Mouse (Mus musculus): ENCODE measurements around the gene Rbm38.

Rbm38 gene

GRCm38 (mm10) chr2:173037827-173038607 is 17.7 kb downstream of the Rbm38 start:
- peak; percentile 95 for DNase-seq

- DNase-seq: no peak
These were observed 18.7 kb downstream of the Rbm38 start for GRCm38 (mm10) chr2:173039041-173039440.

DNA sequence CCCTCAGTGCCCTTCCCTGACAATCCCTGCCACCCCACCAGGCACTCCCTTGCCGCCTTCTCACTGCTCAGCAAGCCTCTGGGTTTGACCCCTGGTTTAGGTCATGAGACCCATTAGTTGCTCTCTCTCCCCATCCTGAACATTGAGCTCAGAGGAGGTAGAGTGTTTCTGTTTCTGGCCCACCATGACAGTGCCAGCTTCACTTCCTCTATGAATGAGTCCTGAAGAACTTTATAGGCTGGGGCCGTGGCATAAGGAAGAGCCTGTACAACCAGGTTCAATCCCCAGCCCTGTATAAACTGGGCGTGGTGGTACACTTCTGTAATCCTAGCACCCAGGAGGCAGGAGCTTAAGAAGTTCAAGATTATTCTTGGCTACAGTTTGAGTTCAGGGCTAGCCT is 20.5 kb downstream of the Rbm38 start:
- no peak for DNase-seq

DNA sequence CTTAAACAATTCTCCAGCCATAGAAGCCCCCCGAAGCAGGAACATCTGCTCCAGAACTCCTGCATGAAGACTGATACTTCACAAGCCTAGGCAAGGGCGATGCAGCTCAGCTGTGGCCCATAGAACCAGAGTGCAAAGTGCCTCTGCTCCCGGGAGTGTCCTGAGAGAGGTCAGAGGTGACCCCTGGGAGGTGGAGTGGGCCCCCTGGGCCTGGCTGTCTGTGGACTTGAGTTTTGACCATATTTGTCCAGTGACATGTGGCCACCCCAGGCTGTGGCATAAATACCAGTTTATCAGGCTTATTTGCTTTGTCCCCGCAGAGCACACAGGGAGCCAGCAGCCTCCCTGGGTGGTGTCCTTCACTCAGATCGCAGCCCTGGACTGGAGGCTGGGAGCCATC is 20.9 kb downstream of the Rbm38 start:
- peak; percentile 52 for DNase-seq

DNA sequence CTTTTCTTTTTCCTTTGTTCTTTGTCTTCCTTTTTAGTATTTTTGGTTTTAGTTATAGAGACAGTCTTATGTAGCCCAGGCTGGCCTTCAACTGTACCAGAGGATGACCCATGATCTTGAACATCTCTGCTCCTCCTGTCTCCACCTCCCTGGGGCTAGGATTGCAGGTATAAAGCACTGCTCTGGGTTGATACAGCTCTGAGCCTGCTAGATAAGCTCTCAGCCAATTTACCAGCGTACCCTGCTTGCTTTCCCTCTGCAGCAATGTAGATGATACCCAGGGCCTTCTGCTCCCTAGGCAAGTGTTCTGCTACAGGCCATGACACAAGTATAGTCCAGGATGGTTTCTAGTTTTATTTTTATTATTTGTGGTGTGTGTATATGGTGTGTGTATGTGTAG is 21.6 kb downstream of the Rbm38 start:
- DNase-seq: peak; percentile 61

GRCm38 (mm10) chr2:173042504-173043162 is 22.3 kb downstream of the Rbm38 start:
- DNase-seq: no peak

DNA sequence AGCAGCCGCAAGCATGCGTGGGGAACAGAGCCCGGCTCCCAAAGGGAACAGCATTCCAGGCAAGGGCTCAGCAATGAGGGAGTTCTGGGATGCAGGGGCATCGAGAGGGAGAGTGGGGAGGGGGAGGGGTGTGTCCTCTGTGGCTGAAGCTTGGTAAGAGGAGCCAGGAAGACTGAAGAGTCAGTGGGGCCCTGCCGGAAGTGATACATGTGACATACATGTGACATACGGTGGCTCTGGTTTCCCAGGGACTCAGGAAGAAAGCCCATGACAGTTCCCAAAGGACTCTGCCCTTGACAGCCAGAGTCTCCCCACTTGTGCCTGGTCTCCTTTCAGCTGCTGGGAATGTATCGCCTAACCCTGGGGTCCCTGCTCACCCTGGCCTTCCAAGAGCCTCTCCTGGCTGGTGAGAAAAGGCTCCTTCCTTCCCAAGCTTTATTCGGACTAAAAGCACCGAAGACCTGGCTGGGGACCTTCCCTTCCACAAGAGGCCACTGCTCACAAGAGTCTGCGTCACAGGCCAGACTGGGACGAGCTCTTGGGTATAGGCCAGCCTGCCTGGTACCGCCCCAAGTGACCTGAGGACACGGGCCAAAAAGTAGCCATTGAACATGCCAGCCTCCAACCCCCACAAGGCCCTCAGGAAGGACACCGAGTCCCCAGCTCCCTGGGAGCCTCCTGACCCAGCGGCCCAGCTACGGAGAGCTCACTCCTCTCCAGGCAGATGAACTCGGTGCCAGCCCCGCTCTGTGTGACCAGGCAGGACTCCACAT is 24.1 kb downstream of the Rbm38 start:
- DNase-seq: peak; percentile 14

DNA sequence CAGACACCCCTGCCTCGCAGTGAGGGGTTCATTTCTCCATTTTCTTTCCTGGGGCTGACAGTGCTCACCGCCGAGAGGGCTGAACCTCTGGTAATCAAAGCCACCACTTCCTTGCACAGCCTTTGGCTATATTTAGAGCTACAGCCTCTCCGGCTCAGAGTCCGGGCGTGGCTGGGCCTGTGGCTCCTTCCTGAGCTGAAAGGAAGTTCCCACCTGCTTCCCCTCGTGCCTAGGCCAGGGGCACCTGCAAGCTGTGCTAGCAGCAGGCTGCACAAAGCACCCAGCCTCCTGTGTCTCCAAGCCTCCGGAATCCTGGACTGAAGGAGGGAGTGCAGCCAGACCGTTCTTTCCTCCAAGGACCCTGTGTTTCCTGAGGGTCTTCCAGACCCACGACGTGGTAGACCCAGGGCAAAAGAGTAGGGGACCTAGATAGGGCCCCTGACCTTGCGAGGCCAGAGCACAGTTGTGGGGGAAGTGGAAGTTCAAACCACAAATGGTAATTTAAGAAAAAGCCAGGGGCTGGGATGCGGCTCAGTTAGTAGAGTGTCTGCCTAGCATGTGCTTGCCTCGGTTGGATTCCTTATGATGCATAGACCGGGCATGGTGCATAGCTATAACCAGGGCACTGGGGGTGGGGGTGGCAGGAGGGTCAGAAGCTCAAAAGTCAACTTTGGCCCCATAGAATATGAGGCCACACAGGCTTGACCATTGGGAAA is 26.4 kb downstream of the Rbm38 start:
- DNase-seq: peak; percentile 70

DNA sequence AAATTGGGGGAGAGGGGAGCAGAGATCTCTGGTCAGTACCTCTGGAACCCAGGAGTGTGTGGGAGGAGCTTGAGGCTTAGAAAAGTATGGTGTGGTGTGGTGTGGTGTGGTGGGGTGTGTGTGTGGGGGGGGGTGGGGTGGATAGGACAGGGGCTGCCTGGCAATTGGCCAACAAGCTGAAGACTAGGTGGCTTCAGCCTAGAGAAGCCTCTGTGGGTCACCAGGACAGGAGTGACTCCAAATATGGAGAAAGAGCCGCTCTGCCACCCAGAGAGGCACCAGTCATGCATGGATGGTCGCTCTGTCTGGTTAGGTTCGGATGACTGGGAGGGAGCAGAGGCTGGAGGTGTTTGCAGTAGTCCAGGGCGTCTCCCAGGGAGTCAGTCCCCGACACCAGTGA is 27.2 kb downstream of the Rbm38 start:
- DNase-seq: peak; percentile 9

DNA sequence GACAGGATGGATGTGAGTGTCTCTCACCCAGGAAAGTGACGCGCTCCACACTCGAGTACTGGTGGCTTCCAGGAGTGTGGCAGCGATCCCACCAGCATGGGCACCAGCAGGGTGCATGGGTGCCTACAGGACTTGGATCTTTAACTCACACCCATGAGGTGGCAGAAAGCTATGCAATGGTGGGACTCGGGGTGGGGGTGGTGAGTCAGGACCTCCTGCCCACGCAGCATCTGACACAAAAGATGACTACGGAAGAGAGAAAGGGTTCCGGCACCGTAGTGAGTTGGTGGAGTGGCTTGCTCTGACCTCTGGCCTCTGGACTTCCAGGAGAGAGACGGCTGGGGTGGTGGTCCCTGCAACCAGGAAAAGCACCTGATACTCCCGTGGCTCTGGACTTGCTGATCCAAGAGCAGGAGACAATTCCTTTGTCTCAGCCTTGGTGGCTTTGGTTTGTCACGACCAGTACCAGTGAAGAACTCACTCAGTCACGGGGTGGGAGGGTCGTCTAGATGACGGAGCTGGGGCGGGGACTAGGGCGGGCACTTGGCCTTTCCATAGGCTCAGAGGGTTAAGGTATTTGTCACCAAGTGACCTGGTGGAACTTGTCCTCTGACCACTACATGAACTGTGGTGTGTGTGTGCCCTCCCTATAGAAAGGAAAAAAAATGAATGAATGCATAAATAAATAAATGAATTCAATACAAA is 27.9 kb downstream of the Rbm38 start:
- DNase-seq: peak; percentile 63

DNA sequence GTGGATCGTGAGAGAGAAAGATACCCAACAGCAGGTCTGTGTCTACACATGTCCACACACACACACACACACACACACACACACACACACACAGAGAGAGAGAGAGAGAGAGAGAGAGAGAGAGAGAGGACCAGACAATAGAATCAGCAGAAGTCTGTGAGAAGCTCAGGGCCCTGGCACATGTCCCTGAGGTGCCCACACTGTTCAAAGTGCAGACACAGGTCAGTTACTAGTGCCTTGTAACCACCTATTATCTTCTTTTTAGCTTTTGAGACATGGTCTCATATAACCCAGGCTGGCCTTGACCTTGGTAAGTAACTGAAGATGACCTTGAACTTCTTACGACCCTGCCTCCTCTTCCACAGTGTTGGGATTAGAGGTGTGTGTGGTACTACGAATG is 28.9 kb downstream of the Rbm38 start:
- DNase-seq: no peak

DNA sequence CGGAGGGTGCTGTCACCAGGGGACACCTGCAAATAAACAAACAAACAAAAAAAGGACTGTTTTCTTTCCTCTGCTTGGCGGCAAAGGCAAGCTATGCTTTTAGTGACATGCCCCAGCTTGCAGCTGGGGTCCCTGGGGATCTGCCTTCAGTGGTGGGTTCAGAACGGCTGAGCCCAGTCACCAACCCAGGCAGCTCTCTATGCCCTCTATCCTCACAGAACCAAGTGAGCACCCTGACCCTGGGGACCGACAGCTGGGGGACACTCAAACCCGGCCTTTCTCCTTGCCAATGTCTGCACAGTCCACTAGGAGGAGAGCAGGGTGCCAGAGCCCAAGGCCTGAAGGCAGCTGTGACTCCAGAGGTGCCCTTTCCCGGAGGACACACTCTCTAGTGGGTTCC is 29.5 kb downstream of the Rbm38 start:
- peak; percentile 6 for DNase-seq

GRCm38 (mm10) chr2:173050604-173051382 is 30.5 kb downstream of the Rbm38 start:
- peak; percentile 47 for DNase-seq

DNA sequence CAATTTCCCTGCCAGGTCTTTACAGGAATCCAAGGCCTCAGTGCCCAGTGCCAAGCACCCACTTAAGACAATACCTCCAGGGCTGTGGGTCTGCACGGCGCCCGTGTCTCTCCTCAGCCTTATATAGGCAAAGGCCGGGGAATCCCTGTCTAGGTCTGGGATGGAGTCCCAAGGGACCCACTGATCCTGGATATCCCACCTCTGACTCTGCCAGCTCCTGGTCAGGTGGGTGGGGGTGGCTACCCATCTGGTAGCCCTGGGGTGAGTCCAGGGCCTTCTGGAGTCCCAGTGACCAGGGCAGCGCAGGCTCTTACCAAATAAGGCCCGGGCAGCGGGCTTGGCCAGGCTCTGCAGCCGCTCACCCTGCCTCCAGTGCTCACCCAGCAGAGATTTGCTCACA is 32.6 kb downstream of the Rbm38 start:
- peak; percentile 4 for DNase-seq

DNA sequence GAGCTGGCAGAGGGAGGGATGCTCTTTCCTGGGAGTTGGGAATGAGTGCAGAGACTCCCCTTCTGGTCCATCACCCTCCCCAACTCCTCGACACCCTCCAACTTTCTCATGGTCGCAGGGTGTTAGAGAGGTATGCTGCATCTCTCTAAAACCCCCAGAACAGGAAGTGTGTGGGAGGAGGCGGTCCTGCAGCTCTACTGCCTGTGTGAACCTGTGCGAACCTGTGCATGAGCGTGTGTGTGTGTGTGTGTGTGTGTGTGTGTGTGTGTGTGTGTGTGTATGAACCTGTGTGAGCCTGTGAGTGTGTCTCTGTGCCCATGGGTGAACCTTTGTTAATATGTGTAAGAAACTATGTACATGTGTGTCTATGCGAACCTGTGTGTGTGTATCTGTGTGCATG is 33.5 kb downstream of the Rbm38 start:
- DNase-seq: no peak

- no peak for DNase-seq
These were observed 36.1 kb downstream of the Rbm38 start for GRCm38 (mm10) chr2:173056303-173056881.

GRCm38 (mm10) chr2:173056882-173057315 is 36.6 kb downstream of the Rbm38 start:
- DNase-seq: peak; percentile 92

DNA sequence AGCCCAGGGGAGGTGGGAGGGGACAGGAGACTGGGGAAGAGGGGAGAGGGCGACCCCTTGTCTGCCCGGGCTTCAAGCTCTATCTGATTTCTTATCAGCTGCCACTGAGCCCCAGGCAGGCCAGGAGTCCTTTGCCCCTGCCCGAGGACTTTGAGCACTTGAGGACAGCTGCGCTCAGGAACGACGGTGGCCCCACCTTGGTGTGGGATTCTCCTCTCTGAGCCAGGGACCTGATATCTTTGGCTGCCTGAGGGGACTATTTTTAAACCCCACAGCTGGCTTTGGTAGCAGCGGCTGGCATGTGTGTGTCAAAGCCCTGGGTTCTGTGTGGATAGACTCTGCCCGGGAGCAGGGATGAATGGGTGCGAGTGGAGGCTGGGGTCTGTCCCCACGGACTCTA is 37.3 kb downstream of the Rbm38 start:
- no peak for DNase-seq

DNA sequence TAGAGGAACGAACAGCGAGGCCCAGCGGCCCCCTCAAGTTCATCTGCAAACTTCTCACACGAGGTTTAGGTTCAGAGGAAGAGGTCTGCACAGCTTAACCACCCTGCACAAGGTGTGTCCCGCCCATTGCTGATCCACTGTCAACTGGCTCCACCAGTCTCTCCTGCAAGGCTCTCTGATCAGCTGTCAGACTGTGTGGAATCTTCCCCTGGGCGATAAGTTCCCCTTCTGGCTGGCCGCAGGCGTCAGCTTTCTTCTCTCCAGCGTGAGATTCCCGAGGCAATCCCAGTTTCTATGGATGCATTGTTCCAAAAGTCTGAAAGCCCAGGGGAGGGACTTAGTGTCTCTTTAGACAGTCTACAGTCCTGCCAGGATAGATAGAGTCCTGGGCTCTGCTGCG is 38.0 kb downstream of the Rbm38 start:
- DNase-seq: no peak

- DNase-seq: no peak
These were observed 40.2 kb downstream of the Rbm38 start for GRCm38 (mm10) chr2:173060450-173060849.
